Mouse (Mus musculus) neural tube, embryonic 13.5 days (tissue): Measurements from ENCODE around the gene Alkbh3. TPM values are rescaled to one million over a fixed set of nuclear protein-coding genes. Genes with fewer than 3 reads are reported as not detected.

Experiments
- ATAC-seq: fragments of 200-750 bp; cut with Nextera tagmentation; 2 replicates; pipeline ENCODE4 v1.8.0; 2017; ENCODE audit warnings: low read depth, mild to moderate bottlenecking, moderate TSS enrichment, moderate library complexity
- H3K27ac ChIP-seq: fragments of 300-500 bp; sonication (generic); replicated peaks from 2 replicates; pipeline ENCODE4 v1.5.1; 2015; ENCODE audit warnings: moderate library complexity, mild to moderate bottlenecking, inconsistent platforms
- H3K27me3 ChIP-seq: fragments of 300-500 bp; sonication (generic); 2 replicates; pipeline ENCODE4 v1.6.1; 2015; ENCODE audit warnings: mild to moderate bottlenecking, inconsistent platforms
- H3K36me3 ChIP-seq: fragments of 300-500 bp; sonication (generic); 2 replicates; pipeline ENCODE4 v1.6.1; 2015; ENCODE audit warnings: mild to moderate bottlenecking, inconsistent platforms
- H3K4me1 ChIP-seq: fragments of 300-500 bp; sonication (generic); replicated peaks from 2 replicates; pipeline ENCODE4 v1.6.1; 2015; ENCODE audit warnings: inconsistent platforms
- H3K4me2 ChIP-seq: fragments of 300-500 bp; sonication (generic); 2 replicates; pipeline ENCODE4 v1.6.1; 2015; ENCODE audit warnings: inconsistent platforms, mild to moderate bottlenecking, moderate library complexity
- H3K4me3 ChIP-seq: fragments of 300-500 bp; sonication (generic); 2 replicates; pipeline ENCODE4 v1.5.1; 2015; ENCODE audit warnings: mild to moderate bottlenecking, inconsistent platforms
- H3K9ac ChIP-seq: fragments of 300-500 bp; sonication (generic); 2 replicates; pipeline ENCODE4 v1.6.1; 2015; ENCODE audit warnings: moderate library complexity, mild to moderate bottlenecking, inconsistent platforms
- H3K9me3 ChIP-seq: fragments of 300-500 bp; sonication (generic); 2 replicates; pipeline ENCODE4 v1.6.1; 2016; ENCODE audit warnings: inconsistent platforms
- WGBS: fragments of 180-500 bp; shearing (Covaris S2); methylation state at CpG from one replicate; pipeline ENCODE4 v1.1.7; 2015; 5-methylcytosine and 5-hydroxymethylcytosine counted together
- polyA plus RNA-seq: library from polyadenylated mRNA; unstranded; fragments of >200 nt; fragmentation: Nextera tagmentation; extraction: Ambion mirVana; gene quantifications from 2 replicates; pipeline ENCODE4 v1.2.1, GENCODE M21; 2015

The Alkbh3 gene
- polyA plus RNA-seq, 1 experiment from 2014 or later: 43.8 TPM

DNA sequence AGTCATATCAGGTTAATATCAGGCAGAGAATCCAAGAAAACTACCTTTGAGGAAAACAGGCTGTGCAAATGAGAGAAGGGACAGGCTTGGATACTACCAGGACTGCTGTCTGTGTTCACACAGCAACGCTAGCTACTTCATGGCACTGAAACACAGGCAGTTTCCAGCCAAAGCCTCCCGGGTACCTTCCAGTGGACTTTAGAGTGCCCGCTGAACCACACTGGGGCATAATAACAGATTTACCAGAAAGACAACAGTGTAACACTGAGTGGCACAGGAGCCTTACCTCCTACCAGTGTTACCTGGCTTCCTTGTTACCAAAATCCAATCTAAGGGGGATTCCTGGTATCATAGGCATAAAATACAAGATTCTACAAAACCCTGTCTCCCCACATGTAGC, 31.9 kb upstream of the Alkbh3 start:
- WGBS: 89% methylated on average over 3 of the region's 3 CpGs
- no peak overlapping the region for H3K9ac ChIP-seq
- H3K27me3 ChIP-seq: no peaks in the 10 kb centered on the region
- H3K9me3 ChIP-seq: no peaks in the 10 kb centered on the region
- no peak overlapping the region for H3K27ac ChIP-seq
- H3K4me3 ChIP-seq: no peak overlapping the region
- no peak for ATAC-seq
- peaks cover 27% of the 10 kb centered on the region for H3K4me1 ChIP-seq
- H3K36me3 ChIP-seq: no peaks in the 10 kb centered on the region
- H3K4me2 ChIP-seq: no peak overlapping the region

- Histone ChIP-seq H3K27me3 (no peaks in the 10 kb centered on the region), H3K9me3 (no peaks in the 10 kb centered on the region), H3K36me3 (no peaks in the 10 kb centered on the region), H3K27ac (no peak overlapping the region), H3K4me1 (peaks cover 24% of the 10 kb centered on the region), H3K9ac (no peak overlapping the region), H3K4me3 (no peak overlapping the region), H3K4me2 (no peak overlapping the region)
- 91% methylated on average over 5 of the region's 5 CpGs for WGBS
- ATAC-seq: no peak
Observed at GRCm38 (mm10) chr2:94040391-94041125, 30.0 kb upstream of the Alkbh3 start.

DNA sequence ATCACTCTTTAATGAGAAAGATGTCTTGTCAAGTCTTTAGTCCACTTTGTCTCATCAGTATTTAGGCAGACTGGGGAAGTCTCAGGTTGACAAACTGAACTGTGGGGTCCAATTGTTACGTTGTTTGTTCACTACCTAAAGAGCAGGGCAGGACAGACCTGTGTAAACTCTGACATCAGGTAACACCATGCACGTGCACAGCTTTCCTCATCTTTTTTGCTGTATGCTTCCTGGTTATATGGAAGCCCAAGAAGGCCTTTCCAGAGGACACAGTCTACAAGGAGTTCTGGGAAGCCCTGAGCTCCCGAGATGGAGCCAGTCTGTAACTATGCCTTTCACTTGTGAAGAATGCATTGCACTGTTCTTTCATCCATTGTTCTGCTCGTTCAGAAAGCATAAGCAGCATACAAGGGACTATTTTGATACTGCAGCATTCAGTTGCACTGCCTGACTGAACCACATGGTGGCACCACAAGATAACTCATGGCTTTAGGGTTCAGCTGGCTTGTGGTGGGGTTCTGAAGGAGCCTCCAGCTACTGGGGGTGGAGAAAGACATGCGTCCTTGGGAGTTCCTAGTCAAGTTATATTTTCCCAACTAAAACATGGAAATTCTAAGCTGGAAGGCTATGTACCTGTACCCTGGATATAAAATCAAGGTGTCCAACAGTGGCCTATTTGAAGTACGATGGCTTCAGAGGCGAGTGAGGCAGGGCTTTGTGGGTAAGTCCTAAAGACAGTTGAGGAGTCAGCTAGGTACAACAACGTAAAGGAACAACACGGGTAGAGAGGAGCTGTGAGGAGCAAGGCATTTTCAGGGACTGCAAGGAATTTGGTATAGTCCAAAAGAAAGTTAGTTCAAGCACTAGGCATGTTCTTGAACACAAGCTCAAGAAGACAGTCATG, 25.1 kb upstream of the Alkbh3 start:
- WGBS: 68% methylated on average over 9 of the region's 9 CpGs
- Histone ChIP-seq H3K36me3 (peaks cover 23% of the 10 kb centered on the region), H3K27ac (no peak overlapping the region), H3K4me2 (no peak overlapping the region), H3K9me3 (no peaks in the 10 kb centered on the region), H3K4me3 (no peak overlapping the region), H3K4me1 (no peaks in the 10 kb centered on the region), H3K9ac (no peak overlapping the region), H3K27me3 (no peaks in the 10 kb centered on the region)
- ATAC-seq: peak; percentile 87

GRCm38 (mm10) chr2:94030602-94031001, 20.0 kb upstream of the Alkbh3 start:
- no peak overlapping the region for H3K9ac ChIP-seq
- no peaks in the 10 kb centered on the region for H3K9me3 ChIP-seq
- no peak for ATAC-seq
- no peaks in the 10 kb centered on the region for H3K27me3 ChIP-seq
- no peak overlapping the region for H3K27ac ChIP-seq
- H3K4me1 ChIP-seq: no peaks in the 10 kb centered on the region
- H3K36me3 ChIP-seq: peaks cover 24% of the 10 kb centered on the region
- H3K4me2 ChIP-seq: no peak overlapping the region
- H3K4me3 ChIP-seq: no peak overlapping the region

GRCm38 (mm10) chr2:94024637-94025036, 14.0 kb upstream of the Alkbh3 start:
- WGBS: 58% methylated on average over 6 of the region's 6 CpGs
- Histone ChIP-seq H3K4me1 (no peaks in the 10 kb centered on the region), H3K9me3 (no peaks in the 10 kb centered on the region), H3K9ac (no peak overlapping the region), H3K4me2 (no peak overlapping the region), H3K27me3 (no peaks in the 10 kb centered on the region; the same call in 1 of the 2 replicates), H3K36me3 (no peaks in the 10 kb centered on the region), H3K27ac (no peak overlapping the region), H3K4me3 (no peak overlapping the region)
- ATAC-seq: no peak

DNA sequence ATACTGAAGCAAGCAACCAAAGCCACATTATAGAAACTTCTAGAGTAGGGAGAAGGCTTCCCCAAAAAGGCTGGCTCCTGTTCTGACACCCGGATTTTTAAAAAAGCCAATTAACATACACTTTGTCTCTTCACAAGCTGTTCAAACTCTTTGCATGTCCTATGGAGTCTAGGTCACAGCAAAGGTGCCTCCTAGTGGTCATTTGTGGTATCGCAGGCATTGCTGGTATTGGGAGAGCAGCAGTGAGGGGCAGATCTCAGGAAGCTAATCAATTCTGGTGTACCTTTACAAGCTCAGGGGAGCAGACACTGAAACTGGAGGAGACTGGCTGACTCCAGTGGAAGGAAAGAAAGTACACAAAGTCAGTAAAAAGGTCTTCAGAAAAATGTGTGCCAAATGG, 8.3 kb downstream of the Alkbh3 start:
- ATAC-seq: peak; percentile 84
- Histone ChIP-seq H3K4me2 (no peak overlapping the region), H3K36me3 (peaks cover 87% of the 10 kb centered on the region)

GRCm38 (mm10) chr2:94001918-94002317, 8.7 kb downstream of the Alkbh3 start:
- Histone ChIP-seq H3K4me2 (no peak overlapping the region), H3K4me1 (no peaks in the 10 kb centered on the region), H3K9ac (no peak overlapping the region), H3K9me3 (no peaks in the 10 kb centered on the region), H3K36me3 (peaks cover 87% of the 10 kb centered on the region), H3K27ac (no peak overlapping the region), H3K4me3 (no peak overlapping the region), H3K27me3 (no peaks in the 10 kb centered on the region)
- peak; percentile 27; the same call in 1 of the 2 replicates for ATAC-seq
- WGBS: 84% methylated on average over 4 of the region's 4 CpGs

More for the DNA sequence above, 8.3 kb downstream of the Alkbh3 start:
- Histone ChIP-seq H3K4me3 (no peak overlapping the region), H3K9ac (no peak overlapping the region), H3K27me3 (no peaks in the 10 kb centered on the region), H3K4me1 (no peaks in the 10 kb centered on the region), H3K27ac (no peak overlapping the region), H3K9me3 (no peaks in the 10 kb centered on the region)
- 8% methylated on average over 2 of the region's 2 CpGs for WGBS

- no peak overlapping the region for H3K4me3 ChIP-seq
- H3K36me3 ChIP-seq: peaks cover 87% of the 10 kb centered on the region
- WGBS: 83% methylated on average over 6 of the region's 6 CpGs
- H3K9me3 ChIP-seq: no peaks in the 10 kb centered on the region
- no peak overlapping the region for H3K27ac ChIP-seq
- ATAC-seq: no peak
- H3K4me1 ChIP-seq: no peaks in the 10 kb centered on the region
- H3K27me3 ChIP-seq: no peaks in the 10 kb centered on the region
- H3K4me2 ChIP-seq: no peak overlapping the region
- H3K9ac ChIP-seq: no peak overlapping the region
Observed at GRCm38 (mm10) chr2:94001411-94001810, 9.2 kb downstream of the Alkbh3 start.

DNA sequence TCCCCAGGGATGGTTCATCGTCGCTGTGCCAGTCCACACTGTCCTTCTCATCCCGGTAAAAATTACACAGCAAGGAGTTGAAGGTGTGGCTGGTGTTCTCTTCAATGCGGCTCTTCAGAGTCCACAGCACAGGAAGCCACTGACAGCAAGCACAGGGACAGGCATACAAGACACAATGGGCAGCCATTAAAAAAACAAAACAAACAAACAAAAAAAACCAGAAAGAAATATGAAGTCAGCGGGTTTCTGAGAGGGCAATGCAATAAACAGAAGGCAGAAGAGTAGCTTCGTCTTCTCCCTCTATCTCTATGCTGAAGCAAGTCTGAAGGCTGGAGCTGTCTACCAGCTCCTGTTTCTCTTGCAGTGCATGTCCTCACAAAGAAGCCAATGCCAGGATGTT, 14.4 kb downstream of the Alkbh3 start, which contains the start of gene Gm27027:
Gene Gm27027, minus strand, starts transcription at position 101 of the 400 bp plus-strand sequence.
- WGBS: 84% methylated on average over 6 of the region's 6 CpGs
- peaks cover 82% of the 10 kb centered on the region for H3K36me3 ChIP-seq
- ATAC-seq: no peak

DNA sequence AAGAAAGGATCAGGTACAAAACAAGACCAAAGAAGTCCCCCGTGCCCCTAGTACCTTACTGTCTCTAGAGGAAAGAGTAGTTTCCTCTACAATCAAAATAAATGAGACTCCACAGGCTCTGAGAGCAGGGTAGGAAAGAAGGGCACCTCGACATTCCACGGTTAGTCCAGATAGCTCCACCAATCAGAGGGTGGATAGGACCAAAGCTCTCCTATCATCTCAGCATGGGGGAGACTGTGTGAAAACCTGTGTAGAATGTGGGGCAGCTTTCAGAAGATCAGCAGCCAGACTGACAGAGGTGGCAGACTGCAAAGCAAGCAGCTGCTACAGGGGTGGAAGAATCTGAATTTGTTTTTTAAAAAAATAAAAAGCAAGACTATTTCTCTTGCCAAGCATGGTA, 17.8 kb downstream of the Alkbh3 start:
- peaks cover 20% of the 10 kb centered on the region for H3K4me1 ChIP-seq
- ATAC-seq: no peak; the same call in 1 of the 2 replicates
- 0 out of 2 replicates have a peak overlapping the region, but pooled peaks have one; percentile 13 for H3K9ac ChIP-seq
- WGBS: 42% methylated on average over 3 of the region's 3 CpGs
- no peaks in the 10 kb centered on the region for H3K9me3 ChIP-seq
- no peak overlapping the region for H3K4me3 ChIP-seq
- peak overlapping the region; percentile 63 for H3K27ac ChIP-seq
- H3K27me3 ChIP-seq: no peaks in the 10 kb centered on the region
- peaks cover 85% of the 10 kb centered on the region for H3K36me3 ChIP-seq
- H3K4me2 ChIP-seq: no peak overlapping the region

More for the DNA sequence above, 14.4 kb downstream of the Alkbh3 start, which contains the start of gene Gm27027:
- H3K9ac ChIP-seq: no peak within 1 kb of the TSS
- peaks cover 20% of the 10 kb centered on the region for H3K4me1 ChIP-seq
- H3K9me3 ChIP-seq: no peaks in the 10 kb centered on the region
- H3K4me3 ChIP-seq: no peak within 1 kb of the TSS
- no peak within 1 kb of the TSS for H3K27ac ChIP-seq
- H3K4me2 ChIP-seq: no peak within 1 kb of the TSS
- H3K27me3 ChIP-seq: no peaks in the 10 kb centered on the region

DNA sequence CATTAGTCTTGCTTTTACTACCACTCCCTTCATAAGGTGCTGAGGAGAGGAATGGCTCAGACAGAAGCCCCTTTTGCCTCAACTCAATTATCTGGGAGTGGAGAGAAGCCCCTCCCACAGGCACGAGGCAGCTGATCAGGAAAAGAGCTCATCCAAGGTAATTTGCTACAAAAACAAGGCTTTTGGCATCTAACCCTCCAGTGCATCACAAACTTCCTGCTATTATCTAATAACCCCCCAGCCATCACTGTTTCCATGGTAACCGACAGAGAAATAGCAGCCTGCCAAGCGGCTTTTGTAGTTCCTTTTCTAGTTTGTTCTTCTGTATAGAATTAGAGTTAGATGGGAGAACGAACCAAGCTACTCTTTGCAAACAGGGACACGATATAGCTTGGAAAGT, 18.3 kb downstream of the Alkbh3 start:
- WGBS: 23% methylated on average over 5 of the region's 5 CpGs
- Histone ChIP-seq H3K27ac (peak overlapping the region; percentile 63), H3K9ac (0 out of 2 replicates have a peak overlapping the region, but pooled peaks have one; percentile 13), H3K4me2 (no peak overlapping the region), H3K4me3 (no peak overlapping the region), H3K27me3 (no peaks in the 10 kb centered on the region), H3K9me3 (no peaks in the 10 kb centered on the region), H3K4me1 (peaks cover 20% of the 10 kb centered on the region), H3K36me3 (peaks cover 85% of the 10 kb centered on the region)
- ATAC-seq: peak; percentile 43

GRCm38 (mm10) chr2:93991336-93991735, 19.3 kb downstream of the Alkbh3 start:
- no peak overlapping the region for H3K4me2 ChIP-seq
- H3K9me3 ChIP-seq: no peaks in the 10 kb centered on the region
- no peak for ATAC-seq
- peaks cover 85% of the 10 kb centered on the region for H3K36me3 ChIP-seq
- H3K4me3 ChIP-seq: no peak overlapping the region
- H3K9ac ChIP-seq: no peak overlapping the region
- 0 out of 2 replicates have a peak overlapping the region, but pooled peaks have one; percentile 6 for H3K27ac ChIP-seq
- 91% methylated on average over 3 of the region's 3 CpGs for WGBS
- H3K27me3 ChIP-seq: no peaks in the 10 kb centered on the region
- H3K4me1 ChIP-seq: peaks cover 20% of the 10 kb centered on the region
